Mouse (Mus musculus): Measurements from ENCODE around the gene St6gal1. TPM values are rescaled to one million over a fixed set of nuclear protein-coding genes. Genes with fewer than 3 reads are reported as not detected.
A peak's percentile ranks its signal among the peaks of the same experiment; 100 is the strongest.

The St6gal1 gene
- polyA plus RNA-seq, 1 experiment from 2014 or later = 15.9 TPM

GRCm38 (mm10) chr16:23274606-23275310 is 50.2 kb downstream of the St6gal1 start:
- Histone ChIP-seq H3K27me3 (replicated peaks) (no peaks in the 10 kb centered on the region), H3K9ac (no peak overlapping the region), H3K36me3 (no peaks in the 10 kb centered on the region), H3K9me3 (no peaks in the 10 kb centered on the region), H3K4me3 (no peak overlapping the region), H3K4me1 (peaks cover 33% of the 10 kb centered on the region), H3K27ac (replicated peaks) (no peak overlapping the region), H3K4me2 (no peak overlapping the region)
- 83% methylated on average over 7 of the region's 7 CpGs for WGBS
- ATAC-seq (ENCODE audit: extremely low read depth, insufficient number of reproducible peaks, low FRiP score, low TSS enrichment) = no peak

GRCm38 (mm10) chr16:23275661-23276060 is 51.1 kb downstream of the St6gal1 start:
- H3K4me2 ChIP-seq = no peak overlapping the region

GRCm38 (mm10) chr16:23279879-23280741 is 55.6 kb downstream of the St6gal1 start:
- Histone ChIP-seq H3K9ac (no peak overlapping the region), H3K27me3 (replicated peaks) (no peaks in the 10 kb centered on the region), H3K4me2 (no peak overlapping the region), H3K4me3 (no peak overlapping the region), H3K4me1 (peaks cover 24% of the 10 kb centered on the region), H3K27ac (replicated peaks) (no peak overlapping the region), H3K36me3 (no peaks in the 10 kb centered on the region), H3K9me3 (no peaks in the 10 kb centered on the region)
- WGBS = 58% methylated on average over 9 of the region's 9 CpGs
- no peak for ATAC-seq (ENCODE audit: extremely low read depth, insufficient number of reproducible peaks, low FRiP score, low TSS enrichment)

More at GRCm38 (mm10) chr16:23275661-23276060, 51.1 kb downstream of the St6gal1 start:
- peaks cover 30% of the 10 kb centered on the region for H3K4me1 ChIP-seq
- ATAC-seq (ENCODE audit: extremely low read depth, insufficient number of reproducible peaks, low FRiP score, low TSS enrichment) = no peak
- H3K4me3 ChIP-seq = no peak overlapping the region
- no peaks in the 10 kb centered on the region for H3K36me3 ChIP-seq
- H3K9me3 ChIP-seq = no peaks in the 10 kb centered on the region
- WGBS = 48% methylated on average over 2 of the region's 2 CpGs
- no peak overlapping the region for H3K27ac ChIP-seq (replicated peaks)
- no peaks in the 10 kb centered on the region for H3K27me3 ChIP-seq (replicated peaks)
- no peak overlapping the region for H3K9ac ChIP-seq

- H3K4me2 ChIP-seq = no peak overlapping the region
- peaks cover 25% of the 10 kb centered on the region for H3K4me1 ChIP-seq
- no peaks in the 10 kb centered on the region for H3K36me3 ChIP-seq
- 61% methylated on average over 4 of the region's 4 CpGs for WGBS
- no peak overlapping the region for H3K4me3 ChIP-seq
- H3K27me3 ChIP-seq (replicated peaks) = no peaks in the 10 kb centered on the region
- no peak overlapping the region for H3K27ac ChIP-seq (replicated peaks)
- H3K9ac ChIP-seq = no peak overlapping the region
- ATAC-seq (ENCODE audit: extremely low read depth, insufficient number of reproducible peaks, low FRiP score, low TSS enrichment) = no peak
- H3K9me3 ChIP-seq = no peaks in the 10 kb centered on the region
Measured at GRCm38 (mm10) chr16:23280742-23281090, 56.2 kb downstream of the St6gal1 start.

- WGBS = 70% methylated on average over 5 of the region's 5 CpGs
- H3K9ac ChIP-seq = no peak overlapping the region
- no peak for ATAC-seq (ENCODE audit: extremely low read depth, insufficient number of reproducible peaks, low FRiP score, low TSS enrichment)
- H3K4me3 ChIP-seq = no peak overlapping the region
- H3K4me2 ChIP-seq = no peak overlapping the region
- H3K36me3 ChIP-seq = no peaks in the 10 kb centered on the region
- H3K9me3 ChIP-seq = no peaks in the 10 kb centered on the region
- no peaks in the 10 kb centered on the region for H3K27me3 ChIP-seq (replicated peaks)
- peaks cover 25% of the 10 kb centered on the region for H3K4me1 ChIP-seq
- no peak overlapping the region for H3K27ac ChIP-seq (replicated peaks)
Measured at GRCm38 (mm10) chr16:23282241-23282640, 57.7 kb downstream of the St6gal1 start.

GRCm38 (mm10) chr16:23282941-23283340 is 58.4 kb downstream of the St6gal1 start:
- Histone ChIP-seq H3K27me3 (replicated peaks) (no peaks in the 10 kb centered on the region), H3K9ac (no peak overlapping the region), H3K4me3 (no peak overlapping the region), H3K9me3 (no peaks in the 10 kb centered on the region), H3K36me3 (peaks cover 3% of the 10 kb centered on the region), H3K4me2 (no peak overlapping the region), H3K27ac (replicated peaks) (no peak overlapping the region), H3K4me1 (peaks cover 25% of the 10 kb centered on the region)
- 78% methylated on average over 5 of the region's 5 CpGs for WGBS
- no peak for ATAC-seq (ENCODE audit: extremely low read depth, insufficient number of reproducible peaks, low FRiP score, low TSS enrichment)

GRCm38 (mm10) chr16:23283677-23284076 is 59.1 kb downstream of the St6gal1 start:
- Histone ChIP-seq H3K27me3 (replicated peaks) (no peaks in the 10 kb centered on the region), H3K36me3 (peaks cover 4% of the 10 kb centered on the region), H3K4me2 (no peak overlapping the region), H3K9ac (no peak overlapping the region), H3K9me3 (no peaks in the 10 kb centered on the region), H3K4me3 (no peak overlapping the region), H3K27ac (replicated peaks) (no peak overlapping the region), H3K4me1 (peaks cover 25% of the 10 kb centered on the region)
- no peak for ATAC-seq (ENCODE audit: extremely low read depth, insufficient number of reproducible peaks, low FRiP score, low TSS enrichment)
- WGBS = 80% methylated on average over 1 of the region's 1 CpGs

- Histone ChIP-seq H3K27ac (replicated peaks) (no peak overlapping the region), H3K4me2 (peak overlapping the region; percentile 22), H3K27me3 (replicated peaks) (no peaks in the 10 kb centered on the region), H3K9me3 (no peaks in the 10 kb centered on the region), H3K36me3 (peaks cover 4% of the 10 kb centered on the region), H3K4me1 (peaks cover 25% of the 10 kb centered on the region), H3K9ac (no peak overlapping the region), H3K4me3 (no peak overlapping the region)
- 56% methylated on average over 15 of the region's 15 CpGs for WGBS
- ATAC-seq (ENCODE audit: extremely low read depth, insufficient number of reproducible peaks, low FRiP score, low TSS enrichment) = no peak
Measured at GRCm38 (mm10) chr16:23284470-23285394, 60.2 kb downstream of the St6gal1 start.

GRCm38 (mm10) chr16:23286380-23287097 is 62.0 kb downstream of the St6gal1 start:
- WGBS = 83% methylated on average over 11 of the region's 11 CpGs
- H3K27ac ChIP-seq (replicated peaks) = no peak overlapping the region
- ATAC-seq (ENCODE audit: extremely low read depth, insufficient number of reproducible peaks, low FRiP score, low TSS enrichment) = no peak
- H3K4me1 ChIP-seq = peaks cover 19% of the 10 kb centered on the region
- H3K4me3 ChIP-seq = no peak overlapping the region
- peaks cover 4% of the 10 kb centered on the region for H3K36me3 ChIP-seq
- H3K9me3 ChIP-seq = no peaks in the 10 kb centered on the region
- H3K4me2 ChIP-seq = no peak overlapping the region
- H3K9ac ChIP-seq = no peak overlapping the region
- H3K27me3 ChIP-seq (replicated peaks) = no peaks in the 10 kb centered on the region

GRCm38 (mm10) chr16:23287312-23288040 is 62.9 kb downstream of the St6gal1 start:
- Histone ChIP-seq H3K4me2 (no peak overlapping the region), H3K9me3 (no peaks in the 10 kb centered on the region), H3K27ac (replicated peaks) (no peak overlapping the region), H3K36me3 (peaks cover 4% of the 10 kb centered on the region), H3K27me3 (replicated peaks) (no peaks in the 10 kb centered on the region), H3K4me1 (peaks cover 21% of the 10 kb centered on the region), H3K4me3 (no peak overlapping the region), H3K9ac (no peak overlapping the region)
- 86% methylated on average over 10 of the region's 10 CpGs for WGBS
- ATAC-seq (ENCODE audit: extremely low read depth, insufficient number of reproducible peaks, low FRiP score, low TSS enrichment) = no peak

All from heart, embryonic 13.5 days (tissue).